Mouse (Mus musculus): Measurements from ENCODE around the gene Zfp963.
"Not testable (repeated sequence)": the region's sequence is repeated elsewhere in the genome, so short reads cannot be mapped to it uniquely, and the experiment has no call there.

The Zfp963 gene

DNA sequence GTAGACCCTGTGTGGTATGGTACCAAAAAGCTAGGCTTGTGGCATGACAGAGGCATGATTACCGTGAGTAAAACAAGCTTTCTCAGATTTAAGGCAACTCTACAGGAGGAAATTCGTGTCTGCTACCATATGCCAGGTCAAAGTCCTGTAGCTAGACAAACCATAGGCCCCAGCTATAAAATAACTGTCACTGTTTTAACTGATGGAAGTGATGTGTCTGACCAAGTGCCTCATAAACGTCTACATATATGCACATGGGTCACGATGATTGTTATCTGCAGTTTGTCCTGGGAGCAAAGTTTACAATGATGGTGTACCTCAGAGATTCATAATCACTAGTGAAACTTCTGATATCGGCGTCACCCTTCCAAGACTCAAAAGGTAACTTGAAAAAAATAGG, 9.0 kb downstream of the Zfp963 start:
- DNase-seq (ENCODE audit: low read depth in 2 of 2, low spot score in 2 of 2): no peak

DNA sequence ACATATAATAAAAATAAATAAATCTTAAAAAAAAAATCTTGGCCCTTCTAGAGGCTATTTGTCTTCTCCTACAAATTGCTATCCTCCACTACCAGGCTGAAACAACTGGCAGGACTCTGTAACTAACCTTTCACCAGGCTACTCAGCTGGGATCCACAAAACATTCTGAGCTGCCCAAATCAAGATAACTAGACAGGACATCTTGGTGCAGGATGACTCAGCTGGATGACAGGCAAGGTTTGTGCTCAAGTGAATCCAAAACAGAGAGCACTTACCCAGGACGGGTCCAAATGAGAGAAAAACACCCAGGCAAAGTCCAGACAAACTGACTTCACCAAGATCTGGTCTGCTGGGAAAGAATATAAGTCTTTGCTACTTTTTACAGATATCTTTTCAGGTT, 14.3 kb downstream of the Zfp963 start:
- DNase-seq (ENCODE audit: low read depth in 2 of 2, low spot score in 2 of 2): no peak

DNA sequence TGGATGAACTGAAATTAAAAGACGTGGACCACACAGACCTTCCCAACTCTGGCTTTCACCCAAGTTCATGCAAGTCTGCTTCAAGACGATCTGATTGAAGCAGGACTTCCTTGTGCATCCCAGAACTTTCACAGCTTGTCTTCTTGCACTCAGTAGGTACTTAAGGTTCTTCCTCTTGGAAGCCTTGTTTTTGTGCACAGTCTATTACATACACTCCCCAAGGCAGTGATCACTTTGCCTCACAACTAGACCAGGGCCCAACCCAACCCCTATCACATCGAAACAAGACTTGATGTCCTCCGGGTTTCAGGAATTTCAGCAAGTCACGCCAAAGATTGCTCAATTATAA, 32.6 kb downstream of the Zfp963 start:
- no peak for DNase-seq (ENCODE audit: low read depth in 2 of 2, low spot score in 2 of 2)

DNA sequence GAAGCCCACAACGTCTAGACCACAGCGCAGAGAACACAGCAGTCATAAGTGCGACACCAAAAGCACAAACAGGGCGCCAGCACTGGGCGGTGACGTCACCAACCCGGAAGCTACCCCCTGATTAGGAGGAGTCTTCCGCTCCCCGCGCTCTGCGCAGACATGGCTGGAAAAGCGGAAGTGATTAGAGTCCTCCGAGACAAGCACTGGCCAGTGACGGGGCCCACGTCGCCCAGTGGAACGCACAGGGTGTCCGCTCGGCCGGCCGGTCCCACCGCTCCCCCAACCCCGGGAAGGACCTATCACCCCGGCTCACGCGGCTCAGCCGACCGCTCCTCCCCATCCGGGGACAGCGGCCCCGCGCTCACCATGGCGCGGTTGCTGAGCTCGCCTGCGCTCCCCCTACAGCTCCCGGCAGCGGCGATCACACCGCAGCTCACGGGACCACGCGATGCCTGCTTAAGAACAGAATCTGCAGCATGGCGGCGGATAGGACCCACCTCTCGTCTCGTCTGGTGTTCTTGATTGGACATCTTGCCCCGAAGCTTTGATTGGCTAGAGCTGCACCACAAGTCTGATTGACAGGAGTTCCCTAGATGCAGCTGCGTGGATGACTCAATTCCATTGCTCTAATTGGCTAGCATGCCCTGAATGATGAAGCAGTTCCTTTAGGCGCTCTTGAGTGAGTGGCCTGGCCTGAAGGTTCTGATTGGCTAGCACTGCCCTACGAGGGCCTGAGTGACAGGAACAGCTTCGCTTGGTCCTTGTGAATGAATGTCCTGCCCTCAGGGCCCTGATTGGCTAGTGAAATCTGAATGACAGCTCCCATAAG, 33.2 kb downstream of the Zfp963 start:
- DNase-seq (ENCODE audit: low read depth in 2 of 2, low spot score in 2 of 2): peak; percentile 91 to 92

DNA sequence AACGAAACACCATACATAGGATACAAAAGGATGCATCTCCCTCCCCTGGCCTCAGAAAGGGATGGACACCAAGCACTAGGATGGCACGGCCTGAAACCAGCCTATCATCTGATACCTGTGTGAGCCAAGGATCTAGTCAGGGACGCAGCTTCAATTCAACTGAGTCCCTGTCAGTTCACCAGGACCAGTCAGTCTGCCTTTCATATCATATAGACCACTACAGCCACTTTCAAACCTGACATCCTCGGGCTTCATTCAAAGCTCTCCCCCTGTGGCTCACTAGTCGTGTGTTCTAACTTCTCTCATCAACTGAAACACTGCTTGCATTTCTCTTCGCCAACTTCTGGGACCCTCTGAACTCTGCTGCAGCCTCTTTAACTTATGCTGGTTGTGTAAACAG, 34.4 kb downstream of the Zfp963 start:
- no peak for DNase-seq (ENCODE audit: low read depth in 2 of 2, low spot score in 2 of 2)

DNA sequence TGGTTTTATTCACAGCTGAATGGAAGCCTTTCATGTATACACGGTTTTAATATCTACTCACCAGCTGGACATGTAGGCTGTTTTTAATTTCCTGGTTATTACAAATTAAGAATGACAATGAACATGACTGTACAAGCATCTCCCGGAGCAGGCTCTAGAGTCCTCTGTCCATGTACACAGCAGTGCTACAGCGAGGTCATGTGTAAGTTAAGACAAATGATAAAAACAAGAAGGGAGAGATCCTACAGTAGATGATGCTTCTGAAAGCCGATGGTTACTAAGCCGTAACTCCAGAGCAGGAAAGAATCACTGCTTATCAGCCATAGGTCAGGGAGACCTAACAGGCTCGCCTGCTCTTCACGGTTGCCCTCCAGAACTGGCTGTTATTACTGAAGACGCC, 36.3 kb downstream of the Zfp963 start:
- DNase-seq (ENCODE audit: low read depth in 2 of 2, low spot score in 2 of 2): no peak

DNA sequence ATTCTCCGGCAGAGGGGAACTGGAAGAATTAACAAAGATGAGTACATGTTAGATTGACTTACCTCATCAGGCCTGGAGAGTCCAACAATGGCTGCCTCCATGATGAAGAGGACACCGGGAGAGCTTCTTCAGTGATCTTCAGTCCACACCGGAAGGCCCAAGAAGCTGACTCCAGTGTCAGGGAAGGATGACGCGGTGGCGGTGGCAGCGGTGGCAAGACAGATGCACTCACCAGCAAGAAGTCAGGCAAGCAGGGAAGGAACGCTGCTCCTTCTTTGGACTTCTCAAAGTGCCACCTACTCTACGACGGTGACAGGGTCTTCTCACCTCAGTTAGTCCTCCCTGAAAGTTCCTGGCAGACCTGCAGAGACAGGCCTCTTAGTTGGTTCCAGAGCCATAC, 39.1 kb downstream of the Zfp963 start, which contains the start of gene Zfp869:
Gene Zfp869, minus strand, starts transcription at position 101 of the 400 bp plus-strand sequence.
- DNase-seq (ENCODE audit: low read depth in 2 of 2, low spot score in 2 of 2): not testable (repeated sequence)

DNA sequence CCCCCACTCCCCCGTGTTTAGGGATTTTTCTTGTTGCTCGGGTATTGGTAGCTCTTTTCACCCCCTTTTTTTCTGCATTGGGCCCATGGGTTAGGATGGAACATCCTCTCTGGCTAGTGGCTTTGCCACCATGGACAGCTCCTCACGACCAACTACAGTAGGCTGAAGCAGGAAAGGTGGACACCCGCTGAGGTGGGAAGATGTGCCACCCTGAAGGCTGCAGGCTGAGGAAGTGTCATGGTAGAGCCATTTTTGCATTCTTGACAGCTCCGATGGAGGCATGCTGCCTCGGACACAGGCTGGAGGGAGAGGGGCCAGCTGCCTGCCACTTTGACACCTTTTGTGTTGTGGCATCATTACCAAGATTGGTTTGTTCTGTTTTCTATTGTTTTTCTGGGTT, 48.0 kb downstream of the Zfp963 start:
- no peak for DNase-seq (ENCODE audit: low read depth in 2 of 2, low spot score in 2 of 2)
